Mouse (Mus musculus) limb, embryonic 12.5 days (tissue): ENCODE measurements at regions not wholly inside any gene's neighbourhood (a gene's known extent, or its start where the extent isn't known, plus 50 kb on each side); places are given as distances from the start of the nearest gene placed in this dataset.

Source experiments
- ATAC-seq: fragments of 200-750 bp; cut with Nextera tagmentation; 2 replicates; pipeline ENCODE4 v1.8.0; 2017; ENCODE audit warnings: low read depth, moderate TSS enrichment; ENCODE audit not compliant: insufficient number of reproducible peaks, insufficient read depth, low FRiP score, low TSS enrichment
- H3K27ac ChIP-seq: fragments of 300-500 bp; sonication (generic); 2 replicates; pipeline ENCODE4 v1.5.1; 2016; ENCODE audit warnings: mild to moderate bottlenecking, moderate library complexity
- H3K27me3 ChIP-seq: fragments of 300-500 bp; sonication (generic); 2 replicates; pipeline ENCODE4 v1.6.1; 2016; ENCODE audit warnings: mild to moderate bottlenecking, moderate library complexity
- H3K36me3 ChIP-seq: fragments of 300-500 bp; sonication (generic); 2 replicates; pipeline ENCODE4 v1.6.1; 2016; ENCODE audit warnings: mild to moderate bottlenecking, moderate library complexity
- H3K4me1 ChIP-seq: fragments of 300-500 bp; sonication (generic); replicated peaks from 2 replicates; pipeline ENCODE4 v1.6.1; 2016
- H3K4me2 ChIP-seq: fragments of 300-500 bp; sonication (generic); 2 replicates; pipeline ENCODE4 v1.6.1; 2016; ENCODE audit warnings: mild to moderate bottlenecking, moderate library complexity
- H3K4me3 ChIP-seq: fragments of 300-500 bp; sonication (generic); replicated peaks from 2 replicates; pipeline ENCODE4 v1.5.1; 2016; ENCODE audit warnings: mild to moderate bottlenecking
- H3K9ac ChIP-seq: fragments of 300-500 bp; sonication (generic); replicated peaks from 2 replicates; pipeline ENCODE4 v1.6.1; 2016; ENCODE audit warnings: mild to moderate bottlenecking, moderate library complexity
- H3K9me3 ChIP-seq: fragments of 300-500 bp; sonication (generic); 2 replicates; pipeline ENCODE4 v1.6.1; 2016; ENCODE audit warnings: mild to moderate bottlenecking, moderate library complexity
- WGBS: fragments of 180-500 bp; shearing (Covaris S2); methylation state at CpG from one replicate; pipeline ENCODE4 v1.1.7; 2016; 5-methylcytosine and 5-hydroxymethylcytosine counted together

DNA sequence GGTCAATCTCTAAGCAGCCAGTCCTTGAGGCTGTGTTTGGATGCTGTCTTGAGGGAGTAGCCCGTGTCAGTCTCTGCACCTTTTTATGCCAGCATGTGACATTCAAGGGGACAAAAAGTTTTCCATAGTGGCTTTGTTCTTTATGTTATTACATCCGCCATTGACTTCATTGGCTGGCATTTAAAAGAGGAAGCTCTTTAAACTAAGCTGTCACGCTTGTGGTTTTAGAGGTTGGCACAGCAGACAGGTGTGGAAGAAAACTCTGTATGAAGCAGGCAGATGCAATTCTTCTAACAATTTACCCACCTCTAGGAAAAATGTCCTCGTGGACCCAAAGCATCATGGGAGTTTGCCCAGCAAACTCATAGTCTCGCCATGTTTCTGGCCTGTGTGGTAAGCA lies 297.5 kb upstream of the Gadl1 start:
- Histone ChIP-seq H3K9ac (no peak overlapping the region), H3K9me3 (no peaks in the 10 kb centered on the region), H3K4me2 (no peak overlapping the region), H3K27me3 (no peaks in the 10 kb centered on the region), H3K4me1 (peaks cover 4% of the 10 kb centered on the region), H3K27ac (no peak overlapping the region), H3K4me3 (no peak overlapping the region), H3K36me3 (no peaks in the 10 kb centered on the region)
- no peak for ATAC-seq
- whole genome bisulfite sequencing: 88% methylated on average over 5 of the region's 5 CpGs

- no peaks in the 10 kb centered on the region for H3K9me3 ChIP-seq
- 50% methylated on average over 6 of the region's 6 CpGs for WGBS
- H3K4me3 ChIP-seq: no peak overlapping the region
- H3K36me3 ChIP-seq: no peaks in the 10 kb centered on the region
- H3K9ac ChIP-seq: no peak overlapping the region
- H3K4me2 ChIP-seq: no peak overlapping the region
- H3K27ac ChIP-seq: no peak overlapping the region
- H3K4me1 ChIP-seq: peaks cover 4% of the 10 kb centered on the region
- no peak for ATAC-seq
- no peaks in the 10 kb centered on the region for H3K27me3 ChIP-seq
These were observed 296.3 kb upstream of the Gadl1 start for GRCm38 (mm10) chr9:115612908-115613307.

DNA sequence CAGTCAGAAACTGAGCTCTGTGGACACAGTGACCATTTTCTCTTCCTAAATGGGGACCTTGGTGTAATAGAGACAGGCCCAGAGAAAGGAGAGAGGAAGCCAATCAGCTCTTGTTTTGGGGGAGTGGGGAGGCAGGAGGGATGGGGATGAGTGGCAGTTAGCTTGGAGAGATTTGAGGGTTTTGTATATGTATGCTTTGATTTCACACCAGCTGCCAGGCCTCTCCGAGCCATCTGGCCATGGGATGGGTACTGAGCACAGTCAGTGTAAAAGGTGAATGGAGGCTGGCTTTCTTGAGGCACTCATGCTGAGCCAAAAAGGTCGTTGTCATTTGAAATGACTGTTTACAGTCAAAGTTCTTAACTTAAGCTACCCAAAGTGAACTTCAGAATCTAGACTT lies 295.2 kb upstream of the Gadl1 start:
- H3K4me2 ChIP-seq: no peak overlapping the region
- H3K9me3 ChIP-seq: no peaks in the 10 kb centered on the region

DNA sequence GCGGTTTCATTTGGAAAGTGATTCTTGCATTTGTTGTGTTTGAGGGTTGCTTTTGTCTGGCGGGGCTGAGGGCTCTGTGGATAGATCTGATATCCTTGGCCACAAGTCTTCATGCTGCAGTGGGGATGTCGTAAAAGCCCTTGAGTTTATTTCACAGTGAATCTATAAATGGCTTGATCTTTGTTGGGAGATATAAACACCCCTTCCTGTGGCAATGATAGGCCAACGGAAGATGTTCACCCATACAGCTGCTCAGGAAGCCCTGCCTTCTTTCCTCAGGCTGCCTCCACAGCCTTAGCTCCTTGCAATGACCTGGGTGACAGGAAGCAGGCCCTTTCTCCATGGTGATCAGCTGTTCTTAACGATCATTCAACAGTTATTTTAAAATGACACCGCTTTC lies 291.3 kb upstream of the Gadl1 start:
- no peaks in the 10 kb centered on the region for H3K36me3 ChIP-seq
- no peak overlapping the region for H3K4me2 ChIP-seq
- H3K27me3 ChIP-seq: no peaks in the 10 kb centered on the region
- no peaks in the 10 kb centered on the region for H3K4me1 ChIP-seq
- H3K27ac ChIP-seq: no peak overlapping the region
- ATAC-seq: no peak
- no peak overlapping the region for H3K4me3 ChIP-seq
- WGBS: 77% methylated on average over 6 of the region's 6 CpGs
- no peaks in the 10 kb centered on the region for H3K9me3 ChIP-seq
- H3K9ac ChIP-seq: no peak overlapping the region

More for the DNA sequence above, 295.2 kb upstream of the Gadl1 start:
- 83% methylated on average over 2 of the region's 2 CpGs for WGBS
- Histone ChIP-seq H3K36me3 (no peaks in the 10 kb centered on the region), H3K4me3 (no peak overlapping the region), H3K27me3 (no peaks in the 10 kb centered on the region), H3K9ac (no peak overlapping the region), H3K4me1 (no peaks in the 10 kb centered on the region; the same call in 1 of the 2 replicates), H3K27ac (no peak overlapping the region)
- no peak for ATAC-seq

- Histone ChIP-seq H3K36me3 (no peaks in the 10 kb centered on the region), H3K9ac (no peak overlapping the region), H3K4me3 (no peak overlapping the region), H3K9me3 (no peaks in the 10 kb centered on the region), H3K27me3 (no peaks in the 10 kb centered on the region), H3K4me2 (no peak overlapping the region), H3K4me1 (peaks cover 11% of the 10 kb centered on the region), H3K27ac (no peak overlapping the region)
- 33% methylated on average over 5 of the region's 5 CpGs for WGBS
- 0 out of 2 replicates have a peak, but pooled peaks have one; percentile 31 for ATAC-seq
These were observed 285.3 kb upstream of the Gadl1 start for GRCm38 (mm10) chr9:115623948-115624347.

GRCm38 (mm10) chr9:115624721-115625496 lies 284.3 kb upstream of the Gadl1 start:
- no peak for ATAC-seq
- H3K27me3 ChIP-seq: no peaks in the 10 kb centered on the region
- H3K9me3 ChIP-seq: no peaks in the 10 kb centered on the region
- no peak overlapping the region for H3K4me3 ChIP-seq
- H3K27ac ChIP-seq: no peak overlapping the region
- no peak overlapping the region for H3K9ac ChIP-seq
- H3K36me3 ChIP-seq: no peaks in the 10 kb centered on the region
- H3K4me2 ChIP-seq: no peak overlapping the region
- WGBS: 60% methylated on average over 15 of the region's 15 CpGs
- H3K4me1 ChIP-seq: peaks cover 11% of the 10 kb centered on the region

DNA sequence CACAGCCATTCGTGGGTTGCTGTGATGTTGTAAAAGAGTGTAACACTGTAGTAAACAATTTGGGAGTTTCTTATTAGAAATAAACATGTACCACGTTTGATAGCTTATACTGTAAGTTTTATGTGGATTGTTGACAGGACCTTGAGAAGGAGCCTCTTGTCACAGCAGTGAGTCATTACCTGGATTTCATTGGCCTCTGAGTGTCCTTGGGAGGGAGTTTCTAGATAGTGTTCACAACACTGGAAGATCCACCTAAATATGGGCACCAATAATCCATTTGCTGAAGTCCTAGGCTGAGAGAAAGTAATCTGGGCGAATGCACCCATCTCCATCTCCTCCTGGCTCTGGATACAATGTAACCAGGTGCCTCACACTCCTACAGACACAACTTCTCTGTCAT lies 281.7 kb upstream of the Gadl1 start:
- Histone ChIP-seq H3K36me3 (no peaks in the 10 kb centered on the region), H3K4me2 (no peak overlapping the region), H3K9ac (no peak overlapping the region), H3K27me3 (no peaks in the 10 kb centered on the region), H3K4me1 (peaks cover 11% of the 10 kb centered on the region), H3K4me3 (no peak overlapping the region), H3K27ac (no peak overlapping the region), H3K9me3 (no peaks in the 10 kb centered on the region)
- ATAC-seq: no peak
- WGBS: 77% methylated on average over 3 of the region's 3 CpGs

GRCm38 (mm10) chr9:115637114-115637513 lies 272.1 kb upstream of the Gadl1 start:
- H3K4me1 ChIP-seq: peaks cover 12% of the 10 kb centered on the region
- no peak overlapping the region for H3K9ac ChIP-seq
- 88% methylated on average over 6 of the region's 6 CpGs for WGBS
- no peaks in the 10 kb centered on the region for H3K36me3 ChIP-seq
- ATAC-seq: no peak
- H3K27ac ChIP-seq: no peak overlapping the region
- H3K4me3 ChIP-seq: no peak overlapping the region
- no peaks in the 10 kb centered on the region for H3K27me3 ChIP-seq
- H3K9me3 ChIP-seq: 0 out of 2 replicates have a peak, but pooled peaks cover 2% of the 10 kb centered on the region
- no peak overlapping the region for H3K4me2 ChIP-seq

DNA sequence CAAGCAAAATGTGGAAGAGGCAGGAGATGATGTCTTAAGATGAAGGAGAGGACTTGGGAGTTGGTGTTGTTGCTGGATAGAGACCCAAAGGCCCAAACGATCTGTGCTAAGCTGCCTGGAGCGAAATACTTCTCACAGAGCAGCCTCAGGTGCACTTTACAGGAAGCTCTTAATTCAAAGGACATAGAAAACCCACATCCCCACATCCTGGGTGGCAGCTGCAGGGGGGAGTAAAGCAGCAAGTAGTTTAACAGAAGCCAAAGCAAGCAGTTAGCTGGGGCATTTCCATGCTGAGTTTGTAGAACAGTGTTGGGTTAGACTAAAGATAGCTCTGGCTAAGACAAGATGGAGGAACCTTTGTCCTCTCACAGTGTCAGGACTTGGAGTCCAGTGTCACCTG lies 268.5 kb upstream of the Gadl1 start:
- H3K27me3 ChIP-seq: no peaks in the 10 kb centered on the region
- H3K4me3 ChIP-seq: no peak overlapping the region
- no peak overlapping the region for H3K4me2 ChIP-seq
- no peak for ATAC-seq
- peaks cover 2% of the 10 kb centered on the region for H3K4me1 ChIP-seq
- H3K9me3 ChIP-seq: 0 out of 2 replicates have a peak, but pooled peaks cover 2% of the 10 kb centered on the region
- no peaks in the 10 kb centered on the region for H3K36me3 ChIP-seq
- H3K27ac ChIP-seq: no peak overlapping the region
- WGBS: 85% methylated on average over 2 of the region's 2 CpGs
- no peak overlapping the region for H3K9ac ChIP-seq

GRCm38 (mm10) chr9:115642032-115642431 lies 267.2 kb upstream of the Gadl1 start:
- Histone ChIP-seq H3K27me3 (no peaks in the 10 kb centered on the region), H3K4me3 (no peak overlapping the region), H3K4me2 (no peak overlapping the region), H3K9ac (no peak overlapping the region), H3K27ac (no peak overlapping the region), H3K4me1 (no peaks in the 10 kb centered on the region), H3K9me3 (0 out of 2 replicates have a peak, but pooled peaks cover 2% of the 10 kb centered on the region), H3K36me3 (no peaks in the 10 kb centered on the region)
- ATAC-seq: no peak
- WGBS: 21% methylated on average over 4 of the region's 4 CpGs

DNA sequence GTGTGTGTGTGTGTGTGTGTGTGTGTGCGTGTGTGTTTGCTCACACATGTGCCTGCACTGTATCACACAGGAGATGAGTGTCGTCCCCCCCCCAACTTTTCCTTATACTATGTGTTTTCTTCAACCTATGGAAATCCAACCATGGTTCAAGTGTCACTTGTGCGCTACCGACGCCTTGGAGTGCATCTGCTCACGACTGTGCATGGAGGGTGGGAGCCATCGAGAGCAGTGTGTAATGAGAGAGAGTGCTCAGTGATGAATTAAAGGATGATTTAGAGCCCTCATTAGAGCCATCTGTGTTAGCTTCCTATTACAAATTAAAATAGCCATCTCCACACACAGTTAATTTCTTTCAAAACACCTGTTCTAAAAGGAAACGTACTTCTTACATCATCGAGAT lies 264.3 kb upstream of the Gadl1 start:
- H3K27me3 ChIP-seq: no peaks in the 10 kb centered on the region
- ATAC-seq: no peak
- 0 out of 2 replicates have a peak, but pooled peaks cover 2% of the 10 kb centered on the region for H3K9me3 ChIP-seq
- H3K36me3 ChIP-seq: no peaks in the 10 kb centered on the region
- WGBS: 71% methylated on average over 9 of the region's 9 CpGs
- no peak overlapping the region for H3K9ac ChIP-seq
- H3K4me2 ChIP-seq: no peak overlapping the region
- no peak overlapping the region for H3K4me3 ChIP-seq
- no peak overlapping the region for H3K27ac ChIP-seq
- H3K4me1 ChIP-seq: 0 out of 2 replicates have a peak, but pooled peaks cover 7% of the 10 kb centered on the region

- WGBS: 60% methylated on average over 7 of the region's 7 CpGs
- Histone ChIP-seq H3K27ac (no peak overlapping the region), H3K9ac (no peak overlapping the region), H3K27me3 (no peaks in the 10 kb centered on the region), H3K4me1 (0 out of 2 replicates have a peak, but pooled peaks cover 7% of the 10 kb centered on the region), H3K36me3 (no peaks in the 10 kb centered on the region), H3K4me2 (no peak overlapping the region), H3K9me3 (no peaks in the 10 kb centered on the region), H3K4me3 (no peak overlapping the region)
- no peak for ATAC-seq
These were observed 263.0 kb upstream of the Gadl1 start for GRCm38 (mm10) chr9:115646226-115646625.
